Mouse (Mus musculus) midbrain, embryonic 13.5 days (tissue): ENCODE results near the gene Acin1. TPM values are rescaled to one million over a fixed set of nuclear protein-coding genes. Genes with fewer than 3 reads are reported as not detected.

Experiments
- ATAC-seq: fragments of 200-750 bp; cut with Nextera tagmentation; 2 replicates; pipeline ENCODE4 v1.8.0; 2017; ENCODE audit warnings: mild to moderate bottlenecking, moderate TSS enrichment, moderate library complexity
- H3K27ac ChIP-seq: fragments of 300-500 bp; sonication (generic); 2 replicates; pipeline ENCODE4 v1.5.1; 2015; ENCODE audit warnings: inconsistent platforms, mild to moderate bottlenecking, moderate library complexity
- H3K27me3 ChIP-seq: fragments of 300-500 bp; sonication (generic); 2 replicates; pipeline ENCODE4 v1.6.1; 2015; ENCODE audit warnings: mild to moderate bottlenecking, inconsistent platforms
- H3K36me3 ChIP-seq: fragments of 300-500 bp; sonication (generic); 2 replicates; pipeline ENCODE4 v1.6.1; 2015; ENCODE audit warnings: mild to moderate bottlenecking, inconsistent platforms
- H3K4me1 ChIP-seq: fragments of 300-500 bp; sonication (generic); replicated peaks from 2 replicates; pipeline ENCODE4 v1.6.1; 2015; ENCODE audit warnings: inconsistent platforms
- H3K4me2 ChIP-seq: fragments of 300-500 bp; sonication (generic); replicated peaks from 2 replicates; pipeline ENCODE4 v1.6.1; 2015; ENCODE audit warnings: moderate library complexity, mild to moderate bottlenecking, inconsistent platforms
- H3K4me3 ChIP-seq: fragments of 300-500 bp; sonication (generic); replicated peaks from 2 replicates; pipeline ENCODE4 v1.5.1; 2015; ENCODE audit warnings: mild to moderate bottlenecking, inconsistent platforms
- H3K9ac ChIP-seq: fragments of 300-500 bp; sonication (generic); replicated peaks from 2 replicates; pipeline ENCODE4 v1.6.1; 2015; ENCODE audit warnings: mild to moderate bottlenecking, inconsistent platforms
- H3K9me3 ChIP-seq: fragments of 300-500 bp; sonication (generic); 2 replicates; pipeline ENCODE4 v1.6.1; 2016; ENCODE audit warnings: mild to moderate bottlenecking, inconsistent platforms
- WGBS: fragments of 180-500 bp; shearing (Covaris S2); methylation state at CpG from one replicate; pipeline ENCODE4 v1.1.7; 2015; 5-methylcytosine and 5-hydroxymethylcytosine counted together
- polyA plus RNA-seq: library from polyadenylated mRNA; unstranded; fragments of >200 nt; fragmentation: Nextera tagmentation; extraction: Ambion mirVana; gene quantifications from 2 replicates; pipeline ENCODE4 v1.2.1, GENCODE M21; 2015

Gene Acin1
- polyA plus RNA-seq, 1 experiment from 2014 or later: 187 TPM

DNA sequence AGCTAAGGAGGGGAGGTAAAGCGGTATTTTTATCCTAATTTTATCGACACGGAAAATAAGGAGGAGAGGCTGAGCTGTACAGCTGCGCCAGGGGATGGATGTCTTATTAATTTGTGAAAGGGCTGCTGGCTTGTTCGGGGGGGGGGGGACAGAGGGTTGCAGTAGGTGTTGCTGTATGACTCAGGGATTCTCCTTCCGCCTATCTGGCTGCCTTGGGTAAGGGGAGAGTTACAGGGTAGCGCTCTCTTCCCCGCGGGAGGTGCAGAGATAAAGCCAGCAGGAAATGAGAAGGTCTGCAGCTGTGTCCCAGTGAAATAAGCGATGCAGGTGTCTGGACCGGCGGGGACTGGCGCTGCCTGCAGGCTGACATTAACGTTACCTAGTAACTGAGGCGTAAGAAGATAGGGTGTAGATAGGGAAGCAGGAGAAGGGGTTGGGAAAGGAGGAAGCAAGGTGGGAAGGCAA lies 27.9 kb upstream of the Acin1 start:
- Histone ChIP-seq H3K27me3 (0 out of 2 replicates have a peak, but pooled peaks cover 4% of the 10 kb centered on the region), H3K9ac (peak overlapping the region; percentile 57), H3K4me2 (peak overlapping the region; percentile 59), H3K36me3 (no peaks in the 10 kb centered on the region), H3K9me3 (no peaks in the 10 kb centered on the region), H3K4me1 (peaks cover 8% of the 10 kb centered on the region), H3K4me3 (peak overlapping the region; percentile 39), H3K27ac (peak overlapping the region; percentile 51; the same call in 1 of the 2 replicates)
- WGBS: 2% methylated on average over 15 of the region's 15 CpGs
- peak; percentile 76 for ATAC-seq

GRCm38 (mm10) chr14:54714121-54714520 lies 27.4 kb upstream of the Acin1 start:
- peak; percentile 75 for ATAC-seq
- no peaks in the 10 kb centered on the region for H3K36me3 ChIP-seq
- peak overlapping the region; percentile 57; the same call in 1 of the 2 replicates for H3K9ac ChIP-seq
- no peak overlapping the region for H3K27ac ChIP-seq
- H3K9me3 ChIP-seq: no peaks in the 10 kb centered on the region
- peak overlapping the region; percentile 59 for H3K4me2 ChIP-seq
- peak overlapping the region; percentile 39 for H3K4me3 ChIP-seq
- peaks cover 8% of the 10 kb centered on the region for H3K4me1 ChIP-seq
- 0 out of 2 replicates have a peak, but pooled peaks cover 4% of the 10 kb centered on the region for H3K27me3 ChIP-seq
- WGBS: 1% methylated on average over 13 of the region's 13 CpGs

DNA sequence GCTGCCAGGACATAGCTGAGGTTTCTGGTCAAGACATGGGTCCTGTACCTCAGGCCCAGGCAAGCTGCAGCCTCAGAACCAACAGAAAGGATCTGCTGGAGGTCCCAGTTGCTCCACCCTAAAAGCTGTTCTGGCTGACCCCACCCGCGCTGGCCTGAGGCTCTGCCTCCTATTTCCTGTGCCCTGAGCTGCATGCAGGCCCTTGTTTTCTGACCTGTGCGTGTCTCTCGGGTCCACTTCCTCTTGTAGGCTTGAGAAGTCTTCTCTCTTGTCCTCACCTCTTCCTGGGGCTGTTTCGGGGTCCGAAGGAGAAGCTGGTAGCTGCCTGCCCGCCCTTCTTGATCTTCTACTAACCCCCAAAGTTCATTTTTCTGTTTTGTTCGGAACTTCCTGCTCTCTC lies 26.1 kb upstream of the Acin1 start:
- Histone ChIP-seq H3K4me3 (no peak overlapping the region), H3K4me1 (peaks cover 8% of the 10 kb centered on the region), H3K36me3 (no peaks in the 10 kb centered on the region), H3K27me3 (0 out of 2 replicates have a peak, but pooled peaks cover 4% of the 10 kb centered on the region), H3K9ac (0 out of 2 replicates have a peak overlapping the region, but pooled peaks have one; percentile 19), H3K9me3 (no peaks in the 10 kb centered on the region), H3K27ac (no peak overlapping the region), H3K4me2 (no peak overlapping the region)
- WGBS: 83% methylated on average over 8 of the region's 8 CpGs
- ATAC-seq: no peak

DNA sequence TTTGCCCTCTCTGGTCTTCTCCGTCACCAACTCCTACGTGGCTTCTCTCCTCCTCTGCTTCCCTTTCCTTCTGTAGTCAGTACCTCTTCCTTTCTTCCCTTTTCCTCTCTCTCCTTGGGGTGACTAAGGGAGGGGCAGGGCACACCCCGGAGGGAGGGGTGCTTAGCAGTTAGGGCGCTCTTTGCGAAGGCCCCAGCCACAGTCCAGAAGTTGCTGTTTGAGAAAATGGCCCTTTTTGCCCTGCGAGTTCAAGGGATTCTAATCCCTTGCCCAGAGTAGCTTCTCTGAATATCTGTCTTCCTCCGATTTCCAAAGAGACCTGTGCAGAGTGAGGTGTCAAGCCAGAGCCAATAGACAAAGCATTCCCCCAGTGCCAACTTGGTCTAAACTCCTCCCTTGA lies 25.3 kb upstream of the Acin1 start, which contains the start of gene Cebpe:
Cebpe (minus strand) TSS at position 101 of the 400 bp plus-strand sequence.
- no peaks in the 10 kb centered on the region for H3K36me3 ChIP-seq
- H3K4me2 ChIP-seq: no peak within 1 kb of the TSS
- ATAC-seq: no peak
- peaks cover 8% of the 10 kb centered on the region for H3K4me1 ChIP-seq
- H3K9ac ChIP-seq: 0 out of 2 replicates have a peak within 1 kb of the TSS, but pooled peaks have one; percentile 19
- 0 out of 2 replicates have a peak, but pooled peaks cover 4% of the 10 kb centered on the region for H3K27me3 ChIP-seq
- no peak within 1 kb of the TSS for H3K4me3 ChIP-seq
- no peaks in the 10 kb centered on the region for H3K9me3 ChIP-seq
- WGBS: 83% methylated on average over 7 of the region's 7 CpGs
- H3K27ac ChIP-seq: no peak within 1 kb of the TSS

- Histone ChIP-seq H3K9ac (no peak overlapping the region), H3K36me3 (no peaks in the 10 kb centered on the region), H3K4me1 (no peaks in the 10 kb centered on the region), H3K4me2 (no peak overlapping the region), H3K27me3 (no peaks in the 10 kb centered on the region), H3K27ac (no peak overlapping the region), H3K9me3 (no peaks in the 10 kb centered on the region), H3K4me3 (no peak overlapping the region)
- no peak for ATAC-seq
- WGBS: 85% methylated on average over 9 of the region's 9 CpGs
Measured at GRCm38 (mm10) chr14:54709054-54709453, 22.3 kb upstream of the Acin1 start.

DNA sequence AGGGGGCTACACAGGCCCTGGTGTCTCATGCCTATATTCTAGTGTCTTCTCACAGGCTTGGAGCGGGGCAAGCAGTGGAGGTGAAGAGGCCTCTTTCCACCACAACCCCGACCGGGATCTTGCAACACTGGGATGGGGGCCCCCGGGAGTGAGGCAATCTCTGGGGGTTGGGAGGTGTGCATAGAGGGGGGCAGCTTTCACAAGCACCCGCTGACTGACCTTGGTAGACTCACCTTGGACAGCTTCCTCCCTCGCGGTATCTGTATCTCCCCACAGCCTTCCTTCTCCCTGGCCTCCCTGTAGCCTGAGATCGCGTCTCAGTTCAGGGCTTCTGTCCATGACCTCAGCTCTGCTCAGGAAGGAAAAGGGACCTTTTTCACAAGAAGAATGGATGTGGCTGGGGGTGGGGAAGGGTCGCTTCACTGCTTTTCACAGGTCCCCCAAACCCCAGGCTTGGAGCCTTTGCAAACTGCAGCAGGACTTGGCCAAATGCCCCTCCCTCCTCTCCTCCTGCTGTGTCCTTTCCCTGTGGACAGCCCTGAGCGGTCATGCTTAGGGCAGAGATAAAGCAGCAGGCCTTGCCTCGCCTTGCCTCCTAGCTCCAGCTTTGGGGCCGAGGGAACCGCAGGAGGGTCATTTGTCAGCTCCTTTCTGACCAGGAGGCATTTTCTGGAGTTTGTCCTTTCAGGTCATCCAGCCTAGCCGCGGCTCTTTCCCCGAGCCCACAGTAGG lies 20.0 kb upstream of the Acin1 start:
- WGBS: 54% methylated on average over 17 of the region's 17 CpGs
- no peak for ATAC-seq

GRCm38 (mm10) chr14:54705844-54706243 lies 19.1 kb upstream of the Acin1 start:
- Histone ChIP-seq H3K4me3 (no peak overlapping the region), H3K27ac (no peak overlapping the region), H3K9ac (no peak overlapping the region), H3K9me3 (no peaks in the 10 kb centered on the region), H3K36me3 (no peaks in the 10 kb centered on the region), H3K27me3 (0 out of 2 replicates have a peak, but pooled peaks cover 5% of the 10 kb centered on the region), H3K4me2 (no peak overlapping the region), H3K4me1 (no peaks in the 10 kb centered on the region)
- no peak for ATAC-seq
- 65% methylated on average over 5 of the region's 5 CpGs for WGBS

More for the DNA sequence above, 20.0 kb upstream of the Acin1 start:
- no peaks in the 10 kb centered on the region for H3K9me3 ChIP-seq
- H3K27ac ChIP-seq: no peak overlapping the region
- no peaks in the 10 kb centered on the region for H3K36me3 ChIP-seq
- no peak overlapping the region for H3K4me3 ChIP-seq
- H3K4me2 ChIP-seq: no peak overlapping the region
- no peaks in the 10 kb centered on the region for H3K4me1 ChIP-seq
- 0 out of 2 replicates have a peak overlapping the region, but pooled peaks have one; percentile 16 for H3K9ac ChIP-seq
- 0 out of 2 replicates have a peak, but pooled peaks cover 5% of the 10 kb centered on the region for H3K27me3 ChIP-seq

DNA sequence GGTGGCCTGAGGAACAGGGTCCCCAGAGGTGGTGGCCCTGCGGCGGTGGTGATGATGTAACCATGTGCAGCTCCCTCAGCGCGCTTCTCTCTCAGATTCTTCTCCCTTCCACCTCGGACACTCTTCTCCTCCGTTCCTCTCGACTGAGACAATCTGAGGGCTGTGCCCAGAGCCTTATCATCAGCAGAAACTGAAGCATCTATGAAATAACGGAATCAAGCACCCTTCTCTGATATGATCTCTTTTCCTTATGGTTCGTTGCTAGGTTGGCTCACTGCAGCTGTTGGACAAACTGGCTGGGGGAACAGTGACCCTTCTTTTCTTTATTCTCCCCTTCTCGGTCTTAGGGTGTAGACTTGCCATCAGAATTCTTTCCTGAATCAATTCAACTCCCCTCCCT lies 16.5 kb upstream of the Acin1 start:
- no peak overlapping the region for H3K9ac ChIP-seq
- ATAC-seq: no peak
- 0 out of 2 replicates have a peak, but pooled peaks cover 5% of the 10 kb centered on the region for H3K27me3 ChIP-seq
- H3K4me1 ChIP-seq: no peaks in the 10 kb centered on the region
- no peaks in the 10 kb centered on the region for H3K9me3 ChIP-seq
- WGBS: 73% methylated on average over 10 of the region's 10 CpGs
- H3K36me3 ChIP-seq: no peaks in the 10 kb centered on the region
- H3K4me2 ChIP-seq: no peak overlapping the region
- no peak overlapping the region for H3K27ac ChIP-seq
- no peak overlapping the region for H3K4me3 ChIP-seq

DNA sequence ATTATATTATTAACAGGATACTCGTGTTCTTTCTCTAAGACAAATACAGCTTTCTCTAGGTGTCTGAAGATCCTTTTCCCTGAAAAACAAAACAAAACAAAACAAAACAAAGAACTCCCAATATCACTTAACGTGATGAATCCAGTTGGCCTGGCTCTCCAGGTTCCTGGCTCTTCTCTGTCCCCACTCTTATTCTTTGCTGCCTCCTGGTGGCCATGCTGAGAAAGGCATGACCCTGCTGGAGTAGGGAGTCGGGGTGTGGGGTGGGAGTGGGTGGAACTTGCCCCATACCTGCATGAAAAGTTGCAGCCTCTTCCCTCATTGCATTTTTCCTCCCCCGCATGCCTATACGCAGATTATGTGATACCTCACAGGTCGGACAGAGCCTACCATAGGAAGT lies 14.6 kb upstream of the Acin1 start:
- H3K27ac ChIP-seq: no peak overlapping the region
- H3K36me3 ChIP-seq: no peaks in the 10 kb centered on the region
- no peaks in the 10 kb centered on the region for H3K4me1 ChIP-seq
- H3K9me3 ChIP-seq: no peaks in the 10 kb centered on the region
- 15% methylated on average over 6 of the region's 6 CpGs for WGBS
- H3K27me3 ChIP-seq: 0 out of 2 replicates have a peak, but pooled peaks cover 5% of the 10 kb centered on the region
- H3K4me3 ChIP-seq: no peak overlapping the region
- no peak overlapping the region for H3K9ac ChIP-seq
- no peak for ATAC-seq
- H3K4me2 ChIP-seq: no peak overlapping the region

GRCm38 (mm10) chr14:54699586-54699985 lies 12.9 kb upstream of the Acin1 start:
- no peak overlapping the region for H3K27ac ChIP-seq
- no peaks in the 10 kb centered on the region for H3K9me3 ChIP-seq
- H3K36me3 ChIP-seq: peaks cover 5% of the 10 kb centered on the region; the same call in 1 of the 2 replicates
- no peaks in the 10 kb centered on the region for H3K4me1 ChIP-seq
- WGBS: 57% methylated on average over 3 of the region's 3 CpGs
- no peak overlapping the region for H3K9ac ChIP-seq
- no peak overlapping the region for H3K4me2 ChIP-seq
- no peak for ATAC-seq
- H3K27me3 ChIP-seq: 0 out of 2 replicates have a peak, but pooled peaks cover 5% of the 10 kb centered on the region
- no peak overlapping the region for H3K4me3 ChIP-seq

GRCm38 (mm10) chr14:54698733-54699132 lies 12.0 kb upstream of the Acin1 start, which contains the start of gene Gm29776:
Gm29776 (minus strand) TSS chr14:54698833.
- no peak for ATAC-seq
- no peak within 1 kb of the TSS for H3K4me3 ChIP-seq
- H3K4me1 ChIP-seq: no peaks in the 10 kb centered on the region
- H3K9ac ChIP-seq: no peak within 1 kb of the TSS; the same call in 1 of the 2 replicates
- H3K27ac ChIP-seq: no peak within 1 kb of the TSS
- 64% methylated on average over 4 of the region's 4 CpGs for WGBS
- 0 out of 2 replicates have a peak, but pooled peaks cover 5% of the 10 kb centered on the region for H3K27me3 ChIP-seq
- H3K9me3 ChIP-seq: no peaks in the 10 kb centered on the region
- H3K36me3 ChIP-seq: peaks cover 8% of the 10 kb centered on the region; the same call in 1 of the 2 replicates
- no peak within 1 kb of the TSS for H3K4me2 ChIP-seq

- Histone ChIP-seq H3K4me1 (no peaks in the 10 kb centered on the region), H3K9ac (no peak overlapping the region), H3K9me3 (no peaks in the 10 kb centered on the region), H3K27ac (no peak overlapping the region), H3K4me2 (no peak overlapping the region), H3K36me3 (peaks cover 22% of the 10 kb centered on the region), H3K4me3 (no peak overlapping the region), H3K27me3 (no peaks in the 10 kb centered on the region)
- 95% methylated on average over 4 of the region's 4 CpGs for WGBS
- no peak for ATAC-seq
Measured at GRCm38 (mm10) chr14:54696752-54697151, 10.0 kb upstream of the Acin1 start.
